Mouse (Mus musculus): ENCODE measurements around the gene Cers6. TPM values are rescaled to one million over a fixed set of nuclear protein-coding genes. Genes with fewer than 3 reads are reported as not detected.

The Cers6 gene
- polyA plus RNA-seq, 1 experiment from 2014 or later: 34.6 TPM

DNA sequence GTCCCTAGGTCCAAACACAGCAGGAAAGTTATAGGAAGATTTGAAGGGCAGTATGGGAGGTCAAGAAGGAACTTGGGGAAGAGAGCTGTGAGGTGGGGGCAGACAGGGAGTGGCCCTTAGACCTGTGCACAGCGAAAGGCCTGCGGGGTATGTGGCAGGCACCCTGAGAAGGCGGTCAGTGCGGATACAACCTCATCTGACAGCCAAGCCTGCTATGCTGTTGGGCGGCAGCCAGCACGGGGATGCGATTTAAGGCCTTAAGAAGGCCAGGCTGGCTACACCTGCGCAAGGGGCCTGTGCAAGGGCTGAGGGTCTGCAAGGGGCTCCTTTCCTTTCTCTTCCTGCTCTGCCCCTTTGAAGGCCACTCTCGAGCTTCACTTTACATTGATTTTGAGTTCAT is 63.1 kb downstream of the Cers6 start:
- Histone ChIP-seq H3K36me3 (ENCODE audit: control insufficient read depth, insufficient read depth, low read length) (no peaks in the 10 kb centered on the region), H3K27me3 (ENCODE audit: control insufficient read depth, insufficient read depth, low read length) (no peaks in the 10 kb centered on the region), H3K9ac (ENCODE audit: low read length) (no peak overlapping the region), H3K9me3 (ENCODE audit: control insufficient read depth, low read length) (no peaks in the 10 kb centered on the region), H3K4me1 (replicated peaks; ENCODE audit: control insufficient read depth, insufficient read depth, low read length) (no peaks in the 10 kb centered on the region), H3K27ac (ENCODE audit: low read depth, low read length) (no peak overlapping the region), H3K4me2 (ENCODE audit: low read depth, low read length, severe bottlenecking) (no peak overlapping the region), H3K4me3 (ENCODE audit: low read depth, low read length) (no peak overlapping the region)
- DNase-seq (ENCODE audit: low spot score) (no peak), ATAC-seq (replicated peaks; ENCODE audit: low FRiP score) (0 out of 2 replicates have a peak, but pooled peaks have one; percentile 5)
- WGBS: 91% methylated on average over 9 of the region's 9 CpGs

DNA sequence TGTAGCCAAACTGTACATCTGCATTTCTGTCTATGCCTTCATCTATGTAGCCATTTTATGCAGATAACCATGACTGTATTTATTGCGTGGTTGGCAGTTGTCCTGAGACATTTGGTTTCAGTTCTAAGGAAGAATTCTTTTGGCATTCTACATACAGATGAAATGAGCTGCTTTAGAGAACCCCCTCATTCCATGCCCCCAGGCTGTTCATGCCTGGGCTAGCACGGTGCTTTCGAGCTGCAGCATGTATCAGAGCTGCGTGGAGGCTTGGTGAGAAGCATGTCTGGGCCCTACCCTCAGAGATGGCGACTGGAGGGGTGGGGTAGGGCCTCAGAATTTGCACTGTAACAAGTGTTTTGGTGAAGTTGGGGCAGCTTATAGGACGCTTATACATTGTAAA is 64.3 kb downstream of the Cers6 start:
- Histone ChIP-seq H3K9me3 (ENCODE audit: control insufficient read depth, low read length) (no peaks in the 10 kb centered on the region), H3K4me1 (replicated peaks; ENCODE audit: control insufficient read depth, insufficient read depth, low read length) (no peaks in the 10 kb centered on the region), H3K4me3 (ENCODE audit: low read depth, low read length) (no peak overlapping the region), H3K4me2 (ENCODE audit: low read depth, low read length, severe bottlenecking) (no peak overlapping the region), H3K27ac (ENCODE audit: low read depth, low read length) (no peak overlapping the region), H3K9ac (ENCODE audit: low read length) (no peak overlapping the region), H3K27me3 (ENCODE audit: control insufficient read depth, insufficient read depth, low read length) (no peaks in the 10 kb centered on the region), H3K36me3 (ENCODE audit: control insufficient read depth, insufficient read depth, low read length) (no peaks in the 10 kb centered on the region)
- DNase-seq (ENCODE audit: low spot score) (no peak), ATAC-seq (replicated peaks; ENCODE audit: low FRiP score) (no peak)
- 82% methylated on average over 6 of the region's 6 CpGs for WGBS

DNA sequence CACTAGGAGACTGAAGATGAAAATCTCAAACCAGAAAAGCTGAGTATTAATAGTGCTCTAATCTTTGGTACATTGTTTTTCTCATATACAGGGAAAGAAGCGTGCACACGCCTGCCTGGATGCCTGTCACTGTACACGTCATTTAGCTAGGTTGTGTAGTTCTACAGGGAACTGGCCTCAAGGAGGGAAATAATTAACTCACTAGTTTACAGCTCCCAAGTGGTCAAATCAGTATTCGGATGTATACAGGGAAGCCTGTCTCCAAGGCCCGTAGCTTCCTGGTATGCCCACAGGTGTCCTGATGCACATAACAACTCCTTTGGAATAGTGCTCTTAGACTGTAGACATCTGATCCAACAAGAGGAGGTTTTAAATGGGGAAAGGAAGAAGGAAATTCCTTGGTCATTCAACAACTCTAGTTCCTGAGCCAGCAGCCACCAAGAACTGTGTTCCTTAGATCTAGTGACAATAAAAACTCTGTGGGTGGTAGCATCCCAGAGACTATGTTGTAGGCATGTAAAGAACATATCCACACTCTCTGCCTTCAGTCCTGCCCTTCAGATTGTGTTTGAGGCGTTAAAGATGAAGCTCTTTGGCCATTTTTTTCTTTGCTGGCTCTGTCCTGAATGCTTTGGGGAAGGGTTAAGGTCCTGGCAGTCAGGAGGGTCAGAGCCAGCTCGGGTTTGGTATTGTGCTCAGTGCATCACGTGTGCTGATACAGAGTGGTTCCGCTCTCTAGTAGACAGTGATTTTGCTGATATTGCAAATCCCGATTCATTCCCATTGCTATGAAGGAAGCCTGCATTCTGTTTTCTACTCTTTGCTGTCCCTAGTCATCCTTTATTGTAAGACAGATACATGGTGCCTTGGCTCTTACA is 65.9 kb downstream of the Cers6 start:
- no peak overlapping the region for H3K27ac ChIP-seq (ENCODE audit: low read depth, low read length)
- no peak overlapping the region for H3K9ac ChIP-seq (ENCODE audit: low read length)
- 84% methylated on average over 10 of the region's 10 CpGs for WGBS
- no peak overlapping the region for H3K4me3 ChIP-seq (ENCODE audit: low read depth, low read length)
- DNase-seq (ENCODE audit: low spot score): no peak
- H3K9me3 ChIP-seq (ENCODE audit: control insufficient read depth, low read length): no peaks in the 10 kb centered on the region
- no peaks in the 10 kb centered on the region for H3K27me3 ChIP-seq (ENCODE audit: control insufficient read depth, insufficient read depth, low read length)
- H3K36me3 ChIP-seq (ENCODE audit: control insufficient read depth, insufficient read depth, low read length): no peaks in the 10 kb centered on the region
- ATAC-seq (replicated peaks; ENCODE audit: low FRiP score): no peak
- no peaks in the 10 kb centered on the region for H3K4me1 ChIP-seq (replicated peaks; ENCODE audit: control insufficient read depth, insufficient read depth, low read length)
- H3K4me2 ChIP-seq (ENCODE audit: low read depth, low read length, severe bottlenecking): no peak overlapping the region

DNA sequence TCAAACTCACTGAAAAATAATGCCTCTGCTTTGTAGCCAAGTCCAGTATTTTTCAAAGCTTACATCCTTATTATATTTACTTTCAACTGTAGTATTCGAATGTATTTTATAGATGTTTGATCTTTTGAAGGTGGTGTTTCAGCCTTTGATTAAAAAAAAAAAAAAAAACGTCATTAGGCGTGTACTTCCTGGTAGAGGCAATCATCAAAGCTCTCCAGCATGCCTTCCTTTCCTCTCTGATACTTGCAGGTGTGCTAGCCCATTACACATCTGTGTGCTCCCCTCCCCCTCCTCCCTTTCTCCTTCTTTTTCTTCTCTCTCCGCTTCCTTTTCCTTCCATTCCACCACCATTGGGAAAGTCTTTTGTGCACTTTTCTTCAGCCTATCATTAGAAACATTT is 71.0 kb downstream of the Cers6 start:
- no peak for ATAC-seq (replicated peaks; ENCODE audit: low FRiP score)
- H3K4me2 ChIP-seq (ENCODE audit: low read depth, low read length, severe bottlenecking): no peak overlapping the region
- H3K4me1 ChIP-seq (replicated peaks; ENCODE audit: control insufficient read depth, insufficient read depth, low read length): no peaks in the 10 kb centered on the region
- no peaks in the 10 kb centered on the region for H3K9me3 ChIP-seq (ENCODE audit: control insufficient read depth, low read length)
- no peak for DNase-seq (ENCODE audit: low spot score)
- no peaks in the 10 kb centered on the region for H3K36me3 ChIP-seq (ENCODE audit: control insufficient read depth, insufficient read depth, low read length)
- no peaks in the 10 kb centered on the region for H3K27me3 ChIP-seq (ENCODE audit: control insufficient read depth, insufficient read depth, low read length)
- 81% methylated on average over 4 of the region's 4 CpGs for WGBS
- no peak overlapping the region for H3K9ac ChIP-seq (ENCODE audit: low read length)
- no peak overlapping the region for H3K4me3 ChIP-seq (ENCODE audit: low read depth, low read length)
- H3K27ac ChIP-seq (ENCODE audit: low read depth, low read length): no peak overlapping the region

DNA sequence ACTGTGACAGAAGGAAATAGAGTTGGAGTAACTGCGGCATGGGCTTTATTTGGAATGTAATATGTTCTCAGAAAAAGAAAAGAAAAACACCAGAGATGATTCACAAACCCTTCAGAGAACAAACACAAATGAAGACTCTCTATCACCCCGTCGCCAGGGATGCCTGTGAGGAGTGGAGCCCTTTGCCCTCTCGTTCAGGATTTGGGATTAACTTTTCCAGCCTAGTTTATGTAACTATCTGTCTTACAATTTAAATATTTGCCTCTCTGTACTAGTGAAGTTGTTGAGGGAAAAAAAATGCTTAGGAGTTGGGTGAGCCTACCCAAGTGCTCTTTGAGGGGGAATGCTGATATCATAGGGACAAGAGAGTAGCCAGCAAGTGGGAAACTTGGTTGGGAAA is 71.4 kb downstream of the Cers6 start:
- Histone ChIP-seq H3K4me2 (ENCODE audit: low read depth, low read length, severe bottlenecking) (no peak overlapping the region), H3K9me3 (ENCODE audit: control insufficient read depth, low read length) (no peaks in the 10 kb centered on the region), H3K9ac (ENCODE audit: low read length) (no peak overlapping the region), H3K27me3 (ENCODE audit: control insufficient read depth, insufficient read depth, low read length) (no peaks in the 10 kb centered on the region), H3K4me1 (replicated peaks; ENCODE audit: control insufficient read depth, insufficient read depth, low read length) (no peaks in the 10 kb centered on the region), H3K36me3 (ENCODE audit: control insufficient read depth, insufficient read depth, low read length) (no peaks in the 10 kb centered on the region), H3K4me3 (ENCODE audit: low read depth, low read length) (no peak overlapping the region), H3K27ac (ENCODE audit: low read depth, low read length) (no peak overlapping the region)
- ATAC-seq (replicated peaks; ENCODE audit: low FRiP score): no peak
- DNase-seq (ENCODE audit: low spot score): no peak
- 83% methylated on average over 4 of the region's 4 CpGs for WGBS

DNA sequence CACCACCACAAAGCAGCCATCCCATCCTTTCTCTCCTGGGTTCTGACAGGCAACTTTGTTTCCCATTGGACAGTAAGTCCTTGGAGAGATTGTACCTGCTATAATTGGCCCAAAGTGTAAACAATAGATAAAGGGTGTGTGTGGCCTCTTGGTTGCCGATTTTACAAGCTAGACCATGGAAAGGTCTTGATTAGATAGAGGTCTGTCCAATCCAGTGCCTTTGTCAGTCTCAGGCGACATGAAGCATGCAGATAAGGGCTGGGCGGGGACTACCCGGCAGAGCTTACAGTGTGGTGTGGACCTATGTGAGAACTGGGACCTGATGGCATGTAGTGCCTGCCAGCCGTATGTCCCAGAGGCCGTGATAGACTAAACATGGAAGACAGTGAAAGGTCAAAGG is 73.4 kb downstream of the Cers6 start:
- no peak for DNase-seq (ENCODE audit: low spot score)
- 0 out of 2 replicates have a peak, but pooled peaks have one; percentile 39 for ATAC-seq (replicated peaks; ENCODE audit: low FRiP score)
- Histone ChIP-seq H3K36me3 (ENCODE audit: control insufficient read depth, insufficient read depth, low read length) (no peaks in the 10 kb centered on the region), H3K9ac (ENCODE audit: low read length) (no peak overlapping the region), H3K4me2 (ENCODE audit: low read depth, low read length, severe bottlenecking) (no peak overlapping the region), H3K9me3 (ENCODE audit: control insufficient read depth, low read length) (no peaks in the 10 kb centered on the region), H3K27ac (ENCODE audit: low read depth, low read length) (no peak overlapping the region), H3K4me3 (ENCODE audit: low read depth, low read length) (no peak overlapping the region), H3K4me1 (replicated peaks; ENCODE audit: control insufficient read depth, insufficient read depth, low read length) (no peaks in the 10 kb centered on the region), H3K27me3 (ENCODE audit: control insufficient read depth, insufficient read depth, low read length) (no peaks in the 10 kb centered on the region)
- 86% methylated on average over 6 of the region's 6 CpGs for WGBS

DNA sequence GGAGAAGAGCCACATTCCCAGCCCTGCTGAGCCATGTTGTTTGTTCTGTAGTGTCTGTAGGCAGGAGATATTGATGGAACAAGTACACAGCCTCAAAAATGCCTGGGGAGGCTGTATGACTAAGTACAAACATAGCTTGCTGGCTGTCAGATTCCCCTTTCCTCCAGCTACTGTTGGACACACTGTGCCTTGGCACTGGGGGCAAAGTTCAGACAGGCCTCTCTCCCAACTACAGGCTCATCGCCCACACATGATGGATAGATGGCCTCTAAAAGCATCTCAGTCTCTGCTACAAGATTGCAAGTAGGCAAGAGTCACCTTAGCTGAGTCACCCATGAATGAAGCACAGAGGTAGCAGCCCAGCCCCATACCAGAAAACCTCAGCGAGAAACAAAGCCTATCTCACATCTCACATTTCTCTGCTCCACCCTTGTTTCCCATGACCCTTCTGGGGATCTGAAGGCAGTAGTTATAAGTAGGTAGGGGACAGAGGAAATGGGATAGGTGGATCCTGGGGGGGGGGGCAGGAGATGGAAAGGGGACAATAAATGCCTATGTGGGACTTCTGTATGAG is 74.6 kb downstream of the Cers6 start:
- DNase-seq (ENCODE audit: low spot score) (no peak), ATAC-seq (replicated peaks; ENCODE audit: low FRiP score) (no peak)
- H3K9me3 ChIP-seq (ENCODE audit: control insufficient read depth, low read length): no peaks in the 10 kb centered on the region
- H3K27ac ChIP-seq (ENCODE audit: low read depth, low read length): no peak overlapping the region
- H3K4me2 ChIP-seq (ENCODE audit: low read depth, low read length, severe bottlenecking): no peak overlapping the region
- 93% methylated on average over 2 of the region's 2 CpGs for WGBS
- no peak overlapping the region for H3K9ac ChIP-seq (ENCODE audit: low read length)
- no peaks in the 10 kb centered on the region for H3K4me1 ChIP-seq (replicated peaks; ENCODE audit: control insufficient read depth, insufficient read depth, low read length)
- H3K36me3 ChIP-seq (ENCODE audit: control insufficient read depth, insufficient read depth, low read length): no peaks in the 10 kb centered on the region
- no peaks in the 10 kb centered on the region for H3K27me3 ChIP-seq (ENCODE audit: control insufficient read depth, insufficient read depth, low read length)
- no peak overlapping the region for H3K4me3 ChIP-seq (ENCODE audit: low read depth, low read length)

DNA sequence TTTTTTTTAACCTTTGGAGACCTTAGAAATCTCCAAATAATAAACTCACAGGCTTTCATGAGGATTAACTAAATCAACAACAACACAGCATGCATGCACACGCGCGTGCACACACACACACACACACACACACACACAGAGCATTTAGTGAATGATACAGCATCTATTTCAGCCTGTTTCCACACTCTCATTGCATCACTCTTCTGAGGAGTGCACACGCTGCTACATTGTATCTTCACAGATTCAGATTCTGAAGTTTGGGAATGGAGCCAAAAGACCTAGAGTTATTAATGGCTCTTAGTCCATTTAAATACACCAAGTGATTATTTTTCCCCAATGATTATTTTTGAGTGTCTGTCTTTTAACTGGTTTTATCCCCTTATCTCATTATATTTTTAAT is 75.5 kb downstream of the Cers6 start:
- Histone ChIP-seq H3K27me3 (ENCODE audit: control insufficient read depth, insufficient read depth, low read length) (no peaks in the 10 kb centered on the region), H3K9ac (ENCODE audit: low read length) (no peak overlapping the region), H3K9me3 (ENCODE audit: control insufficient read depth, low read length) (no peaks in the 10 kb centered on the region), H3K4me3 (ENCODE audit: low read depth, low read length) (no peak overlapping the region), H3K36me3 (ENCODE audit: control insufficient read depth, insufficient read depth, low read length) (no peaks in the 10 kb centered on the region), H3K4me1 (replicated peaks; ENCODE audit: control insufficient read depth, insufficient read depth, low read length) (no peaks in the 10 kb centered on the region), H3K4me2 (ENCODE audit: low read depth, low read length, severe bottlenecking) (no peak overlapping the region), H3K27ac (ENCODE audit: low read depth, low read length) (no peak overlapping the region)
- DNase-seq (ENCODE audit: low spot score) (no peak), ATAC-seq (replicated peaks; ENCODE audit: low FRiP score) (no peak)
- WGBS: 94% methylated on average over 4 of the region's 4 CpGs

DNA sequence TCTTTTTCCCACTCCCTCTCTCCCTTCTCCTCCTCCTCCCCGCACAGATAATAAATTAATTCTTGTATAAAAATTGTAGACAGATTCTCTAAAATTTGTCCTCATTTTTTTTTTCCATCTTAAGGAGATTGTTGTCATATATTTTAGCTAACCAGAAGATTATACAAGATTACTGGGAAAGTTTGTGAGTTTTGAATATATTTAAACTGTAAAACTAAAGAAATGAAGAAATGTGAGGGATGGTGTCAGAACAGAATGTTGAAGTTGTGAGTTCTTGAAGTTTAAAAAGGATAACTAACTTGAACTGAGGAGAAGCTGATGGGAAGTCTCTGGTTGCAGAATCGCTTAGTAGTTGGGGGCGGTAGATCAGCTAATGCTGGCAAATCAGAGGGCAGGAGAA is 76.6 kb downstream of the Cers6 start:
- Histone ChIP-seq H3K9me3 (ENCODE audit: control insufficient read depth, low read length) (no peaks in the 10 kb centered on the region), H3K27ac (ENCODE audit: low read depth, low read length) (no peak overlapping the region), H3K36me3 (ENCODE audit: control insufficient read depth, insufficient read depth, low read length) (no peaks in the 10 kb centered on the region), H3K27me3 (ENCODE audit: control insufficient read depth, insufficient read depth, low read length) (no peaks in the 10 kb centered on the region), H3K4me3 (ENCODE audit: low read depth, low read length) (no peak overlapping the region), H3K9ac (ENCODE audit: low read length) (no peak overlapping the region), H3K4me2 (ENCODE audit: low read depth, low read length, severe bottlenecking) (no peak overlapping the region), H3K4me1 (replicated peaks; ENCODE audit: control insufficient read depth, insufficient read depth, low read length) (no peaks in the 10 kb centered on the region)
- no peak for ATAC-seq (replicated peaks; ENCODE audit: low FRiP score)
- no peak for DNase-seq (ENCODE audit: low spot score)
- 94% methylated on average over 3 of the region's 3 CpGs for WGBS

Measured in forebrain, embryonic 11.5 days (tissue).